ENCODE assay signal across 8 mouse cellular contexts in genomic region chr4:59625676-59625997, GRCm38 (mm10). TPM values are rescaled to one million over a fixed set of nuclear protein-coding genes. Genes with fewer than 3 reads are reported as not detected.
DNase-seq lines count a peak whose midpoint lies in the region; ATAC-seq and TF ChIP-seq lines count a peak whose summit lies in the region.

No protein-coding gene starts in this region.

- DNase-seq in heart, adult 2 months, result no peak
- no peak for DNase-seq in heart, adult 9 months (ENCODE audit: low spot score in 2 of 2)
- DNase-seq in adrenal gland, postnatal 4 days (ENCODE audit: low spot score in 2 of 2), result no peak
- no peak for DNase-seq in ovary, postnatal 14 days (ENCODE audit: low spot score)

- H3K36me3 ChIP-seq in heart, adult 2 months (ENCODE audit: control insufficient read depth, insufficient read depth, low read length), result no peaks in the 10 kb centered on the region; the same call in 1 of the 2 replicates
- no peaks in the 10 kb centered on the region for H3K36me3 ChIP-seq in forebrain, embryonic 16.5 days (ENCODE audit: control insufficient read depth, insufficient read depth)
- H3K36me3 ChIP-seq in liver, embryonic 15.5 days (replicated peaks), result no peaks in the 10 kb centered on the region

- peaks cover 5% of the 10 kb centered on the region; the same call in 1 of the 2 replicates for H3K9me3 ChIP-seq in forebrain, embryonic 16.5 days (ENCODE audit: control insufficient read depth, low read length)
- no peaks in the 10 kb centered on the region for H3K9me3 ChIP-seq in liver, embryonic 15.5 days (replicated peaks)

- H3K27me3 ChIP-seq in heart, adult 2 months (ENCODE audit: control insufficient read depth, insufficient read depth, low read length), result no peaks in the 10 kb centered on the region
- peaks cover 2% of the 10 kb centered on the region; the same call in 1 of the 2 replicates for H3K27me3 ChIP-seq in forebrain, embryonic 16.5 days (replicated peaks; ENCODE audit: control insufficient read depth, insufficient read depth, low read length)
- H3K27me3 ChIP-seq in liver, embryonic 15.5 days, result no peaks in the 10 kb centered on the region

- no peaks in the 10 kb centered on the region for H3K4me1 ChIP-seq in heart, adult 2 months (ENCODE audit: control insufficient read depth, insufficient read depth, low read length)
- H3K4me1 ChIP-seq in forebrain, embryonic 16.5 days (replicated peaks; ENCODE audit: control insufficient read depth, insufficient read depth, low read length), result peaks cover 20% of the 10 kb centered on the region
- peaks cover 38% of the 10 kb centered on the region for H3K4me1 ChIP-seq in liver, embryonic 15.5 days (replicated peaks)

- 2% methylated on average over 18 of the region's 18 CpGs for WGBS in heart, adult 2 months
- 1% methylated on average over 18 of the region's 18 CpGs for WGBS in forebrain, embryonic 16.5 days
- 2% methylated on average over 18 of the region's 18 CpGs for WGBS in liver, embryonic 15.5 days (ENCODE audit: insufficient replicate concordance)

- no peaks in the 10 kb centered on the region; the same call in 1 of the 2 replicates for H3K79me2 ChIP-seq in heart, adult 2 months (replicated peaks; ENCODE audit: control insufficient read depth, insufficient read depth, low read length)

- peak overlapping the region; percentile 61 for H3K27ac ChIP-seq in heart, adult 2 months
- H3K27ac ChIP-seq in forebrain, embryonic 16.5 days (ENCODE audit: low read length), result no peak overlapping the region
- peak overlapping the region; percentile 83 for H3K27ac ChIP-seq in liver, embryonic 15.5 days (replicated peaks)

- H3K4me2 ChIP-seq in forebrain, embryonic 16.5 days (ENCODE audit: low read length), result peak overlapping the region; percentile 79
- H3K4me2 ChIP-seq in liver, embryonic 15.5 days, result peak overlapping the region; percentile 91

- TF ChIP-seq CTCF in heart, adult 2 months (IDR thresholded peaks at IDR 0.05), result no peak

- peak; percentile 44 for ATAC-seq in CD4-positive, CD25-positive, alpha-beta regulatory T cell, adult 4 months
- ATAC-seq in forebrain, embryonic 16.5 days, result no peak
- ATAC-seq in liver, embryonic 15.5 days (ENCODE audit: insufficient read depth), result peak; percentile 65
- no peak for ATAC-seq in megakaryocyte-erythroid progenitor cell, adult 5-6 weeks (replicated peaks; ENCODE audit: low FRiP score, low TSS enrichment, poor library complexity, severe bottlenecking)

- intact Hi-C loops in heart, adult 2 months (cut with DNase I), result loop anchor here (5.0 kb wide), 1 partner anchor 247 kb away; no protein-coding TSS in a partner anchor

- no peak for TF ChIP-seq POLR2A in heart, adult 2 months (IDR thresholded peaks at IDR 0.05; ENCODE audit: insufficient read depth, low read depth, low read length)

- no peak for TF ChIP-seq EP300 in heart, adult 2 months (IDR thresholded peaks at IDR 0.05; ENCODE audit: insufficient read depth, low read depth, low read length)

- peak overlapping the region; percentile 90 for H3K9ac ChIP-seq in heart, adult 2 months (ENCODE audit: low read depth, low read length)
- H3K9ac ChIP-seq in forebrain, embryonic 16.5 days (replicated peaks; ENCODE audit: low read depth, low read length), result peak overlapping the region; percentile 91
- peak overlapping the region; percentile 91 for H3K9ac ChIP-seq in liver, embryonic 15.5 days

- peak overlapping the region; percentile 85 for H3K4me3 ChIP-seq in heart, adult 2 months
- H3K4me3 ChIP-seq in forebrain, embryonic 16.5 days (replicated peaks; ENCODE audit: low read length), result peak overlapping the region; percentile 89
- peak overlapping the region; percentile 99 for H3K4me3 ChIP-seq in liver, embryonic 15.5 days (replicated peaks)

RNA-seq across cellular contexts. Expression of gene E130308A19Rik, which starts 0.4 kb away (rescaled TPM):
- 1 to 10 TPM; 6.5 to 7.2 TPM for total RNA-seq in heart, adult 2 months (2021)
- polyA plus RNA-seq in heart, adult 2 months (2012; rRNA removed), result 3.8 and 5.6 TPM in 2 replicates
- polyA plus RNA-seq in CD4-positive, CD25-positive, alpha-beta regulatory T cell, adult 4 months (2017; shearing (Covaris generic)), result 10 to 100 TPM; 12.6 to 18.7 TPM
- 24.6 and 29.8 TPM in 2 replicates for polyA plus RNA-seq in forebrain, embryonic 16.5 days (2015; fragmentation: Nextera tagmentation; extraction: Ambion mirVana)
- 9.8 and 9.9 TPM in 2 replicates for polyA plus RNA-seq in liver, embryonic 15.5 days (2015; fragmentation: Nextera tagmentation; extraction: Ambion mirVana)
- 10 to 100 TPM; 27.4 to 32.9 TPM for total RNA-seq in adrenal gland, postnatal 4 days (2021)
- total RNA-seq in megakaryocyte-erythroid progenitor cell, adult 5-6 weeks (2014; fragmentation: Nextera tagmentation), result 24.1 and 39.1 TPM in 2 replicates
- total RNA-seq in megakaryocyte-erythroid progenitor cell, adult 5-6 weeks (2017), result 9.6 and 17.0 TPM in 2 replicates

RNA-seq across cellular contexts. Expression of gene Hsdl2, which starts 44.3 kb away (rescaled TPM):
- 100 to 1,000 TPM; 211 to 225 TPM for total RNA-seq in heart, adult 2 months (2021)
- 84.0 and 186 TPM in 2 replicates for polyA plus RNA-seq in heart, adult 2 months (2012; rRNA removed)
- 10 to 100 TPM; 35.2 to 42.3 TPM for polyA plus RNA-seq in CD4-positive, CD25-positive, alpha-beta regulatory T cell, adult 4 months (2017; shearing (Covaris generic))
- polyA plus RNA-seq in forebrain, embryonic 16.5 days (2015; fragmentation: Nextera tagmentation; extraction: Ambion mirVana), result 19.5 and 23.1 TPM in 2 replicates
- polyA plus RNA-seq in liver, embryonic 15.5 days (2015; fragmentation: Nextera tagmentation; extraction: Ambion mirVana), result 19.2 and 19.6 TPM in 2 replicates
- total RNA-seq in adrenal gland, postnatal 4 days (2021), result 10 to 100 TPM; 64.9 to 67.0 TPM
- 28.3 and 35.5 TPM in 2 replicates for total RNA-seq in megakaryocyte-erythroid progenitor cell, adult 5-6 weeks (2014; fragmentation: Nextera tagmentation)
- total RNA-seq in megakaryocyte-erythroid progenitor cell, adult 5-6 weeks (2017), result 48.3 and 54.6 TPM in 2 replicates

Comparison
In these comparisons a context has a peak if more than half of its experiments do, and no peak if none do; other contexts are left out.
1. ATAC-seq: peak in CD4-positive, CD25-positive, alpha-beta regulatory T cell, adult 4 months (single experiment) and liver, embryonic 15.5 days (single experiment); none in forebrain, embryonic 16.5 days (single experiment) and megakaryocyte-erythroid progenitor cell, adult 5-6 weeks (single experiment).
2. Peak in every context shown above with its lines, with median percentiles within 50 percentile points of each other: H3K4me3 ChIP-seq and H3K9ac ChIP-seq.